Mouse (Mus musculus) CH12.LX (cell line): ENCODE results near the gene Scml4.

Experiments
- CTCF ChIP-seq, 2 experiments: IDR thresholded peaks in 1 of 2; conservative IDR thresholded peaks in 1 of 2; 2 replicates each; pipeline ENCODE4 v1.5.1; 2011 to 2012; ENCODE audit warnings: low read depth in 2 of 2, low read length in 2 of 2, improper control_type of control experiment in 1 of 2, inconsistent platforms in 1 of 2, mild to moderate bottlenecking in 1 of 2, moderate library complexity in 1 of 2
- E2F4 ChIP-seq: IDR thresholded peaks from 2 replicates; pipeline ENCODE4 v1.6.1; 2011; ENCODE audit warnings: low read depth, low read length, improper control_type of control experiment; ENCODE audit not compliant: insufficient replicate concordance
- EP300 ChIP-seq: IDR thresholded peaks from 2 replicates; pipeline ENCODE4 v1.6.1; 2011; ENCODE audit warnings: low read length, improper control_type of control experiment
- GABPA ChIP-seq: IDR thresholded peaks from 2 replicates; pipeline ENCODE4 v1.6.1; 2012; ENCODE audit warnings: low read depth, low read length, improper control_type of control experiment, inconsistent platforms; ENCODE audit not compliant: insufficient replicate concordance
- KAT2A ChIP-seq: IDR thresholded peaks from 2 replicates; pipeline ENCODE4 v1.6.1; 2012; ENCODE audit warnings: low read length, improper control_type of control experiment, inconsistent platforms; ENCODE audit not compliant: insufficient replicate concordance
- MEF2A ChIP-seq: IDR thresholded peaks from 2 replicates; pipeline ENCODE4 v1.6.1; 2014; ENCODE audit warnings: low read depth, mild to moderate bottlenecking, inconsistent platforms, low read length, improper control_type of control experiment, borderline replicate concordance
- MYC ChIP-seq: IDR thresholded peaks from 2 replicates; pipeline ENCODE4 v1.6.1; 2011; ENCODE audit warnings: low read depth, mild to moderate bottlenecking, improper control_type of control experiment, low read length
- PAX5 ChIP-seq: IDR thresholded peaks from 2 replicates; pipeline ENCODE4 v1.6.1; 2012; ENCODE audit warnings: low read length, inconsistent platforms, mixed read lengths
- POLR2A ChIP-seq: IDR thresholded peaks from 2 replicates; pipeline ENCODE4 v1.6.1; 2011; ENCODE audit warnings: low read depth, mild to moderate bottlenecking, improper control_type of control experiment, low read length
- RAD21 ChIP-seq: IDR thresholded peaks from 2 replicates; pipeline ENCODE4 v1.6.1; 2011; ENCODE audit warnings: low read depth, mild to moderate bottlenecking, low read length, improper control_type of control experiment, moderate library complexity
- RCOR1 ChIP-seq: conservative IDR thresholded peaks from 2 replicates; pipeline ENCODE4 v1.6.1; 2012; ENCODE audit warnings: low read depth, mild to moderate bottlenecking, inconsistent platforms, low read length, improper control_type of control experiment
- TBP ChIP-seq: conservative IDR thresholded peaks from 2 replicates; pipeline ENCODE4 v1.6.1; 2011; ENCODE audit warnings: low read depth, low read length, improper control_type of control experiment
- UBTF ChIP-seq: IDR thresholded peaks from 2 replicates; pipeline ENCODE4 v1.6.1; 2012; ENCODE audit warnings: low read depth, mild to moderate bottlenecking, inconsistent platforms, low read length, improper control_type of control experiment, moderate library complexity

DNA sequence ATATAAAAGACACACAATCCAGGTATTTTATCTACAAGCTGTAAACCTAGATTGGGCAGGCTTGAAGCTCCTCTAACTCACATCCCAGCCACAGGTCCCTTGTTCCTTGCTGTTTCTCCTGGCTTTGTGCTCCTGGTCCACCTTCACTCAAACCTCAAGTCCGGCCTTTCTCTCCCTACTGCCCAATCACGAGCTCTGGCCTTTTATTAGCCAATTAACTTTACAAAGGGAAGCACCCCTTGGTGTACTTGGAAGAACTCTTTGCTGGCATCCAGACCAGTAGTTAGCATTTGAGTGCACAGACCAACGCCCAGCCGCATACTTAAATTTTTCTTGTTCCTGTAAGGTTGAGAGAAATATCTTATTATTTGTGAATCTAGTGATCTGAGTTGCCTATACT, 85.1 kb downstream of the Scml4 start:
- TF ChIP-seq TBP (no peak), POLR2A (no peak), CTCF (conservative IDR thresholded peaks at IDR 0.05 in 1 of 2, IDR thresholded peaks at IDR 0.05 in 1 of 2; ENCODE audit: low read depth in 2 of 2, low read length in 2 of 2) (no peak), KAT2A (no peak), GABPA (no peak), MEF2A (no peak), RCOR1 (no peak), PAX5 (no peak), E2F4 (no peak), EP300 (no peak), RAD21 (no peak), MYC (no peak), UBTF (no peak)
